ENCODE assay signal across 9 mouse cellular contexts in the genomic region with DNA sequence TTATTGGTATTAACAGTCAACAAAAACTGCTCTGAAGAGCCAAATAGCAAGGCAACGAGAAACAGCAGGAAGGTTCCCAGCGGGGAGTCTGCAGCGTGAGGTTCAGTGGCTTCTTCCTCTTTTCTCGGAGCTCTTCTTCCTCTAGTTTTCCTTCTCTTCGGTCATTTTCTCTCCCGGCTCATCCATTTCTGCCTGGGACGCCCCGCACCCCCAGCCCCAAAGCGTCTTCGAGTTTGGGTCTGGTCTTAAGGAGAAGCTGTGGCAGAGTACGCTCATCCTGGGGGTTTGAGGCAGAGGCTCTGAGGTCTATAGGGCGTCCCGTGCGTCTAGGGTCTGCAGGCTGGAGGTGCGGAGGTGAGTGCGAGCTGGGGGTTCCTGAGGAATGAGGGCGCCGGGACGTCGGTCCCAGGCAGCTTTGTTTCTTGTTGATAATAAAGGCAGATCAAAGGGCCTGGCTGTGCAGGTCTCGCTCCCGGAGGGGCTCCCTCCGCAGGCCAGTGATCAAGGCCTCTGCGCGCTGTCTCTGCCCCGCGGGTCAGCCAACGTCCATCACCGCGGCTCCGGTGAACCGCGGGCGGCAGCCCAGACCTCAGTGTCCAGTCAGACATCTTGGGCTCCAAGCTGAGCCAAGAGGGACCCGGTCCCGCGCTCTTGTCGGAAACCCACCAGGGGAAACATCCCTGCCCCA. TPM values are rescaled to one million over a fixed set of nuclear protein-coding genes. Genes with fewer than 3 reads are reported as not detected.
DNase-seq lines count a peak whose midpoint lies in the region; ATAC-seq and TF ChIP-seq lines count a peak whose summit lies in the region.
"Had no signal": no experiment of that assay in that cellular context is flagged by ENCODE, and none has a peak within 500 bp of the region (broad histone marks: within the 10 kb centered on the region; RNA-seq: fewer than 3 reads in every experiment).

No protein-coding gene starts in this region.

- no peak overlapping the region for H3K9ac ChIP-seq in heart, postnatal 0 days (replicated peaks; ENCODE audit: low read depth, low read length)
- H3K9ac ChIP-seq in midbrain, embryonic 12.5 days (replicated peaks), result peak overlapping the region; percentile 37; the same call in 1 of the 2 replicates

- no peak for ATAC-seq in heart, postnatal 0 days (ENCODE audit: insufficient read depth, low read depth)
- ATAC-seq in midbrain, embryonic 12.5 days (ENCODE audit: low FRiP score, low read depth), result no peak

- peaks cover 12% of the 10 kb centered on the region; the same call in 1 of the 2 replicates for H3K4me1 ChIP-seq in heart, postnatal 0 days (ENCODE audit: control insufficient read depth, insufficient read depth)
- H3K4me1 ChIP-seq in midbrain, embryonic 12.5 days, result peaks cover 53% of the 10 kb centered on the region

- H3K27me3 ChIP-seq in heart, postnatal 0 days (ENCODE audit: control insufficient read depth, insufficient read depth, low read length), result peaks cover 92% of the 10 kb centered on the region
- H3K27me3 ChIP-seq in midbrain, embryonic 12.5 days, result peaks cover 78% of the 10 kb centered on the region

- 4% methylated on average over 38 of the region's 38 CpGs for WGBS in heart, postnatal 0 days
- under 1% methylated on average over 38 of the region's 38 CpGs for WGBS in midbrain, embryonic 12.5 days

- H3K9me3 ChIP-seq in heart, postnatal 0 days (replicated peaks; ENCODE audit: control insufficient read depth, low read length), result no peaks in the 10 kb centered on the region
- H3K9me3 ChIP-seq in midbrain, embryonic 12.5 days, result no peaks in the 10 kb centered on the region

- TF ChIP-seq CTCF in layer of hippocampus, adult 2 months (conservative IDR thresholded peaks at IDR 0.05), result no peak
- TF ChIP-seq CTCF in heart, postnatal 0 days (IDR thresholded peaks at IDR 0.05; ENCODE audit: low read depth), result no peak

- no peaks in the 10 kb centered on the region for H3K36me3 ChIP-seq in heart, postnatal 0 days (replicated peaks; ENCODE audit: control insufficient read depth, insufficient read depth, low read length)
- H3K36me3 ChIP-seq in midbrain, embryonic 12.5 days, result no peaks in the 10 kb centered on the region

- no peak overlapping the region; the same call in 1 of the 2 replicates for H3K27ac ChIP-seq in layer of hippocampus, adult 2 months
- H3K27ac ChIP-seq in heart, postnatal 0 days (ENCODE audit: low read depth), result no peak overlapping the region
- H3K27ac ChIP-seq in midbrain, embryonic 12.5 days (replicated peaks), result peak overlapping the region; percentile 72

- H3K4me3 ChIP-seq in layer of hippocampus, adult 2 months, result peak overlapping the region; percentile 9; the same call in 1 of the 2 replicates
- peak overlapping the region; percentile 6; the same call in 1 of the 2 replicates for H3K4me3 ChIP-seq in heart, postnatal 0 days (ENCODE audit: low read depth, low read length)
- H3K4me3 ChIP-seq in midbrain, embryonic 12.5 days, result peak overlapping the region; percentile 33

- no peak overlapping the region for H3K4me2 ChIP-seq in heart, postnatal 0 days (ENCODE audit: low read depth, low read length)
- H3K4me2 ChIP-seq in midbrain, embryonic 12.5 days (replicated peaks), result peak overlapping the region; percentile 47

- DNase-seq in layer of hippocampus, adult 2 months (ENCODE audit: low spot score in 2 of 2), result no peak
- no peak for DNase-seq in layer of hippocampus, adult 11-12 months (ENCODE audit: low spot score)
- peak; percentile 57 for DNase-seq in R1 (ENCODE audit: low read depth, low spot score)
- no peak for DNase-seq in heart, postnatal 0 days (ENCODE audit: low spot score)
- DNase-seq in urinary bladder, postnatal 10 days (ENCODE audit: low spot score), result no peak
- DNase-seq in Muller cell, postnatal 12 days (ENCODE audit: inconsistent ontology term), result no peak
- no peak for DNase-seq in adrenal gland, postnatal 14 days

- no peak for TF ChIP-seq EP300 in heart, postnatal 0 days (IDR thresholded peaks at IDR 0.05; ENCODE audit: low read depth)

RNA-seq across cellular contexts. Expression of a gene that starts 5.4 kb away (rescaled TPM):
- 1 to 10 TPM; 3.8 to 4.3 TPM for total RNA-seq in layer of hippocampus, adult 2 months (2021)
- not detected in 2 replicates for total RNA-seq in heart, postnatal 0 days (2014; rRNA removed; ENCODE audit: low replicate concordance)
- not detected in 2 replicates for polyA plus RNA-seq in heart, postnatal 0 days (2015; fragmentation: Nextera tagmentation; extraction: Ambion mirVana)
- 4.6 and 7.6 TPM in 2 replicates for polyA plus RNA-seq in midbrain, embryonic 12.5 days (2016; fragmentation: Nextera tagmentation; extraction: Ambion mirVana)
- total RNA-seq in adrenal gland, postnatal 14 days (2021), result not detected in 2 replicates
- polyA plus RNA-seq: large intestine, adult 2 months had no signal

RNA-seq across cellular contexts. Expression of a gene that starts 35.2 kb away (rescaled TPM):
- 10 to 100 TPM; 19.3 to 22.3 TPM for total RNA-seq in layer of hippocampus, adult 2 months (2021)
- 10.5 and 16.3 TPM in 2 replicates for total RNA-seq in heart, postnatal 0 days (2014; rRNA removed; ENCODE audit: low replicate concordance)
- polyA plus RNA-seq in heart, postnatal 0 days (2015; fragmentation: Nextera tagmentation; extraction: Ambion mirVana), result 13.5 and 13.8 TPM in 2 replicates
- 9.7 and 11.3 TPM in 2 replicates for polyA plus RNA-seq in midbrain, embryonic 12.5 days (2016; fragmentation: Nextera tagmentation; extraction: Ambion mirVana)
- total RNA-seq in adrenal gland, postnatal 14 days (2021), result 17.6 and 20.3 TPM in 2 replicates

RNA-seq across cellular contexts. Expression of a gene that starts 35.3 kb away (rescaled TPM):
- total RNA-seq in layer of hippocampus, adult 2 months (2021), result 10 to 100 TPM; 31.6 to 32.6 TPM
- 0.08 and 3.9 TPM in 2 replicates for total RNA-seq in heart, postnatal 0 days (2014; rRNA removed; ENCODE audit: low replicate concordance)
- 20.0 and 24.3 TPM in 2 replicates for polyA plus RNA-seq in heart, postnatal 0 days (2015; fragmentation: Nextera tagmentation; extraction: Ambion mirVana)
- 24.7 and 28.3 TPM in 2 replicates for polyA plus RNA-seq in midbrain, embryonic 12.5 days (2016; fragmentation: Nextera tagmentation; extraction: Ambion mirVana)
- 18.6 and 22.0 TPM in 2 replicates for total RNA-seq in adrenal gland, postnatal 14 days (2021)

RNA-seq across cellular contexts. Expression of a gene that starts 58.4 kb away (rescaled TPM):
- total RNA-seq in layer of hippocampus, adult 2 months (2021), result 100 to 1,000 TPM; 119 to 123 TPM
- 33.3 and 34.6 TPM in 2 replicates for total RNA-seq in heart, postnatal 0 days (2014; rRNA removed; ENCODE audit: low replicate concordance)
- polyA plus RNA-seq in heart, postnatal 0 days (2015; fragmentation: Nextera tagmentation; extraction: Ambion mirVana), result 66.2 and 67.0 TPM in 2 replicates
- polyA plus RNA-seq in midbrain, embryonic 12.5 days (2016; fragmentation: Nextera tagmentation; extraction: Ambion mirVana), result 81.1 and 88.0 TPM in 2 replicates
- 45.0 and 47.3 TPM in 2 replicates for total RNA-seq in adrenal gland, postnatal 14 days (2021)
